Mouse (Mus musculus): ENCODE results near the gene Celsr1.

DNA sequence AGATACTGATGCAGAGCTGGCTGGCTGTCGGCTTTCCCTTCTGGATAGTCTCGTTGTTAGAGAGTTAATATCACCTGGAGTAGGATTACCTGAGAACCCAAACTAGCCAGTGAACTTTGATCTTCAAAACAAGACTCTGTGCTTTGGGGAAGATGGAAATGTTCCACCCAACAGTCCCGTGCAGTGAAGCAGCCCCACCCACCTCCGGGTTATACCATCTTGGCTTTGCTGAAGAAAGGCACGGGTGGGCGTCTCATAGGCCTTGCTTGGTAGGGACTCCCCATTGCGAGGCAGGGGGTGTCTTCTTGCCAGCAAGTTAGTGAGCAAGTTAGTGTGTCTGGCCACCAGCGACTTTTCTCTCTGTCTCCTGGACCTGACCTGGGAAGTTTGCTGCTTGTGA lies 42.8 kb upstream of the Celsr1 start:
- TF ChIP-seq CTCF (IDR thresholded peaks at IDR 0.05; ENCODE audit: control insufficient read depth, insufficient read depth, insufficient read length): no peak
- no peak for TF ChIP-seq CEBPB (IDR thresholded peaks at IDR 0.05; ENCODE audit: low read depth)
- no peak for TF ChIP-seq USF1 (IDR thresholded peaks at IDR 0.05; ENCODE audit: low read depth)
- TF ChIP-seq FOSL1 (IDR thresholded peaks at IDR 0.05; ENCODE audit: insufficient read depth, low read length, poor library complexity, severe bottlenecking): no peak

Measured in C2C12 (cell line).